Mouse (Mus musculus) cerebellum, adult 8-10 months (tissue): ENCODE results near the gene Cwc27.

Experiments used
- DNase-seq: peaks from one replicate; pipeline ENCODE4 v3.0.0; 2022

Gene Cwc27

DNA sequence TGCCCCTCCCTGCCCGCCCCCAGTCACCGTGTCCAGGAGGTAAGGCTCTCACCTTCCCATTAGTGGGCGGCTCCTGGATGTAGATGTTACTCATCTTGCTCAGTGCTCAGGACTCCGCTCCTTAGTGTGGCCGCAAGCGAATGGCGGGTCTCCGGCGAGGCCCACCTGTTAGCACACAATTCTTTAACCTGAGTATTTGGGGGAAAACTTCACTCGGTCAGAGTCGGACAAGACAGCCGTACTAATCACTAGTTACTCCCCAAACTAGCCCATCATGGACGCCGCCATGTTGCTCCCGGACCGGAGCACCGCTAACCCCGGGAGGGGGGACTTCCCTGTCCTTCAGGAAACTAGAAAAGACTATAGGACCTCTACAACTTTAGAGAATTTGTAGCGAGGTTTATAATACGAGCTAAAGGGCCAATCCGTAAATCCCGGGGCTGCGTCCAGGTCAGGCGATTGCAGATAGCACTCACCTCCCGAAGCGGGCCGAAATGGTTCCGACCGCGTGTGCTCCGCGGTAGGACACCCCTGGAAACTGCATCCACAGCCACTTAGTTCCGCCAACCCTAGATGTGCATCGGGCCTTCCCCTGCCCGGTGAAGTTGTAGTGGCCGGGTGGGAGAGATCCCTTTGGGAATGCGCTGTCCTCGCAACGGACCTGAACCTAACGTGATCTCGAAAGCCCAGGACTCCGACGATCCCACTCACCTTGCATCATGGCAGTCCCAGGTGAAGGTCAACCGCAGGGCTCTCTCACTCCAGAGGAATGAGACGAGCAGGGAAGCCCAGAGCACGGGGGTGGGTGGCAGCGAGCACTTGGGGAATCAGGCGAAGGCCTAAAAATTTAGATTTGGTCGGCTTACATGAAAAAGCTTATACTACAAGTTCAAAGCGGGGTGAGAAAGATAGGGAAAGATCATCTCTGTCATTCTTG is at the start of gene Cwc27:
Cwc27 (minus strand) TSS at position 508 of the 937 bp plus-strand sequence.
- DNase-seq: peak; percentile 83

DNA sequence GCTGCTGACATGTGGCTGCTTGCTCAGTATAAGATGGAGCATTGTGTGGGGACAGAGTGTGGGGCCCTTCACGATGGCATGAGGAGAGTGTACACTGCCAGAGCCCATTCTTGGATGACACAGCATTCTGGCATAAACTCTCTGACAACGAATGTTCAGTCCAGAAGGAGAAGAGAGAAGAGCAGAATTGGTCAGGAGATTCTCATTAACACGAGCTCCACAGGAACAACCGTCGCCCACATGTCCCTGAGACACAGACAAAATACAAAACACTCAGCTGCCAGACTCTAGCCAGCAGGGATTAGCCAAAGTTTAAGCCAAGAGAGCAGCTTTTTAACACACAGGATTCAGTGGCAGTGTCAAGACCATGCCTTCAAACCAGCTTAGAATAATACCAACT is 49.8 kb upstream of the Cwc27 start:
- DNase-seq: no peak

DNA sequence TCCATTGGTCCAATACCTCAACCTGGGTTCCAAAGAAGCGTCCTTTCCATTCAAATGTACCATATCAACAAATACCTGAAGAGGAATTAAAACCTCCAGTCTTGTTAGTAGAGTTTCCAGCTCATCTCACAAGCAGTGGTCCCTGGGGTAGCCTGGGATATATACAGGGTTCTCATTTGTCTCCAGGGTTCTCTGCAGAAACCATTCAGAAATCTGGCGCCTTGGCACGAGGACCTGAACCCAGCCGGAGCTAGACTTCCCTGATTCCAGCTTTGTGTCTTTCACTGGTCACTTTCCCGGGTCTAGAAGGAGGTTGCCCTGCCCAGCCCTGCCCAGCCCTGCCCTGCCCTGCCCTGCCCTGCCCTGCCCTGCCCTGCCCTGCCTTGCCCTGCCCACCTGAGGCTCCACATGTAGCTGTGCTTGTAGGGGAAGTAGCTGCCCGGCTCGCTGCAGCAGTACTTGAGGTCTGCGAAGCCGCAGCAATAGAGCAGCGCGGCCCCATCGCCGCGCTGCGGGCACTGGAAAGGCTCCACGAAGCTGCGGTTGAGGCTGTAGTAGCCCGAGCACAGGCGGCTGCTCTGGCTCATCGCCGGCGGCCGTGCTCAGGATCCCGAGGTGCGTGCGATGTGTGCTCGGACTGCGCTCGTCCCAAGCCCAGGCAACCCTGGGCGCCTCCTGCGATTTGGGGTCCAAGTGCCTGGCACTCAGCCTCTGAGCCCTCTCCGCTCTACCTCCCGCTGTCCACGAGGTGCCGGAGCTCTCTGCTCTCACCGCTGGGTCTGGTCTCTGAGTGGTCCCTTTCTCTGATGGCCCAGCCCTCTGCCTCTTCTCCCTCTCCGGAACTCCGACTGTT is 46.4 kb upstream of the Cwc27 start, which contains the start of gene Shisal2b:
Shisal2b (minus strand) TSS at position 767 of the 853 bp plus-strand sequence.
- DNase-seq: peak; percentile 16

DNA sequence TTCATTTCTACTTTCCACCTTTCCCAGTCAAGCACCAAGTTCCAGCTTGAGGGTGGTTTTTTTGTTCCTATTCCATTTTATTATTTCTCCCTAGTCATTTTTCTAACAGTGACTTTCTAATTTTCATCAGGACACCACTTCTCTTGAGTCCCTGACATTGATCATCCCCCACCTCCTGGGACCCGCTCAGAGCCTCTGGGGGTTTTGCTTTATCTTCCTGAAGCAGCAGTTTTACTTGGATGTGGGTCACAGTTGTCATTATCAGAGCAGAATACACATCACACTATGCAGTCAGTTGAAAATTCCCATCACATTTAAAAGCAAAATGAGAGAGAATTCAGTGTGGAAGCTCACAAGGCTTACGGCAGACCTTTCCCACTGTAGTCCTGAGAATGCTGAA is 36.7 kb upstream of the Cwc27 start:
- DNase-seq: no peak

DNA sequence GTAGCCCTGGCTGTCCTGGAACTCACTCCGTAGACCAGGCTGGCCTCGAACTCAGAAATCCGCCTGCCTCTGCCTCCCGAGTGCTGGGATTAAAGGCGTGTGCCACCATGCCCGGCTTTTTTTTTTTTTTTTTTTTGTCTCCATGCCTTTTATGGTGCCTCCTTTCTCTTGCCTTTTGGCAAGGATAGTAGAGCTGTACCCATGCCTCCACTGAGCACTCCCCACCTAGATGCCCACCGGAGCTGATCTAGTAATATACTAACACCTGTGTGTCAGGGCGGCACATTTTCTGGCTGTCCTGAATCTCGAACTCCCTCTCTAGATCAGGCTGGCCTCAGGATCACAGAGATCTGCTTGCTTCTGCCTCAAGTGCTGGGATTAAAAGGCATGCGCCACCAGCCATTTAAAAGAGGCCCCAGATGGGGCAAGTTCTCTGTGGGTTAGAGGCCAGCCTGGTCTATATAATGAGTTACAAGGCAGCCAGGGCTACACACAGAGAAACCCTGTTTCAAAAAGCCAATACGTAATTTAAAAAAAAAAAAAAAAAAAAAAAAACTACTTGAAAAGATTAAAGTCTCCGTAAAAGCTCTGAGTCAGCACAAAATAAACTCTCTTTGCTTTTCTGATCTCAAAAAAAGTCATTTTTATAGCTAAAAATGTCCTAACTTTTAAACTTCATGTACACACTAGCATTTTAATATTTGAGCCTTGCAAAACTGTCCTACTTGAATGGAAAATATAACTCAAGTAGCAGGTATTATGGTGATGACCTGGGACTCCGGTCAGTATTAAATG is 26.6 kb upstream of the Cwc27 start:
- no peak for DNase-seq

DNA sequence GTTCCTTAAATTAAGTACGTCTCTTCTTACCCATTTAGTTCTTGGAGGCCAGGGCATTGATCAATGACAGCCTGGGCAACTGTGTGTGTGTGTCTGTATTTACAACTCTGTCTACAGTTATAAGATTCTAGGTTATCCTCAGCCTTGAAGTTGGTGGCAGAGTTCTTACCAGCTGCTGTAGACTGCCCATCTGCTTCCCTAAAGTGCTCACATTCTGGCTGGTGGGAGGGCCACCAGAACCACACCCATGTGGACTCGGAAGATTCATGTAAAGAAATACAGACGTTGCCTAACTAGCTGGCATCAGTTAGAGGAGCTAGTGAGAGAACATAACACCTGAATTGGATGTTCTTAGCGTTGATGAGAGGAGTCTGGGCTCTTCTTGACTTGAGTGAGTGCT is 25.0 kb upstream of the Cwc27 start:
- no peak for DNase-seq

DNA sequence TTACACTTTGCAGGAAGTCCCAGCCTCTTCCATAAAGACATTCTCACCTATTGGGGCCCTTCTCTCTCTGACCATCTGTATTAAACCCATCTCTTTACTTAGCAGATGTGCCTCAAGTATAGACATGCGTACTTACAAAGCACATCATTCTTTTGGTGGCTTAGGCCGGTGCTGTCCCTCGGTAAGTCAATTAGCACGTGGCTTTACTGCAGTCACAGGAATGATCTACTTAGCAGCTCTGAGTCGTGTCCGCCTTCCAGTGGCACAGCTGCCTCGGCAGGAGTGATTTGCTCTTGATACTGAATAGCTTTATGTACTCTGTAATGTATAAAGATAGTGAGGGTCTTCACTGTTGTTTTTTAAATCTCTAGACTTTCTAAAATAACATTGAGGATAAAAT is 20.7 kb upstream of the Cwc27 start:
- DNase-seq: no peak

DNA sequence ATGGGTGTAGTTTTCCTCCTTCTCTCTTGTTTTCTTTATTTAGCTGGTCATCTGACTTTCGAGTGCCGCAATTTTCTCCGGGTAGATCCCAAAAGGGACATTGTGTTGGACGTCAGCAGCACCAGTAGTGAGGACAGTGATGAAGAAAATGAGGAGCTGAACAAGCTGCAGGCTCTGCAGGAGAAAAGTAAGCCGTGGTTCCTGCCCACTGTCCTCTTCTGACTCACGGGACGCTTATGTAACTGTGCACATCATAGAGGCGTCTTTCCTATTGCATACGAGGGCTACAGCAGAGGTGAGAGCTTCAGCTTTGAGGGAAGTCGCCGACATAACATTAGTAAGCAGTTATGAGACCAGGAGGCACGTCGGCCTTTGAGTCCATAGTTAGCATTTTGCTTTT is 15.9 kb upstream of the Cwc27 start:
- no peak for DNase-seq

DNA sequence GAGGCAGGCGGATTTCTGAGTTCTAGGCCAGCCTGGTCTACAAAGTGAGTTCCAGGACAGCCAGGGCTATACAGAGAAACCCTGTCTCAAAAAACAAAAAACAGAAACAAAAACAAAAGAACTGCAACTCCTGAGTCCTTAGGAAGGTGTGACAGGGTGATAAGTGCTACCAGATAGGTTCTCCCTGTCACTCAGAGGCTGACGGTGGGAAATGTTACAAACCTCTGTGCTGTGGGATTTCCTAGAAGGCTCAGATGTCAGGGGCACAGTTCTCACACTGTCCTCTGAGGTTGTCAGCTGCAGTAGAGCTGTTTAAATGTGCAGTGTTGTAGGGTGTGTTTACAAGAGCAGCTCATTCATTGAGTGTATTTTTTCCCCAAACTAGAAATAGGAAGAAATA is 8.5 kb upstream of the Cwc27 start:
- no peak for DNase-seq

DNA sequence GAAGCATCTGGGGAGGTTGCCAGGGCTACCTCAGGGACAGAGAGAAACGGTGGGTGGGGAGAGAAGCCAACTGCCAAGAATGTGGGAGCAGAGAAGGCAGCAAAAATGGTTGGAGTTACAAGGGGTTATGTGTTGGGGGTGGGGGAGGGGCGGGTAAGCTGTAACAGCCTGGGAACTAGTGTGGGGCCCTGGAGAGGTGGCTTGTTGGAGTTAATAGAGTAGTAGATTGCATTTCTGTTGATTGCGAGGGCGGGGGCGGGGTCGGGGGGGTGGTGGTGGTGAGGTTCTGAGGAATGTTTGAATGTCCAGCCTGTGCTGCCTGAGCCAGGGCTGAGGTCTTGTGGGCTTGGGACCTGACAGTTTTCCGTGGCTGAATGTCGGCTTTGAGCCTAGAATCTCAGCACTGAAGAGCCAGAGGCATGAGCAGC is 5.5 kb upstream of the Cwc27 start:
- no peak for DNase-seq

DNA sequence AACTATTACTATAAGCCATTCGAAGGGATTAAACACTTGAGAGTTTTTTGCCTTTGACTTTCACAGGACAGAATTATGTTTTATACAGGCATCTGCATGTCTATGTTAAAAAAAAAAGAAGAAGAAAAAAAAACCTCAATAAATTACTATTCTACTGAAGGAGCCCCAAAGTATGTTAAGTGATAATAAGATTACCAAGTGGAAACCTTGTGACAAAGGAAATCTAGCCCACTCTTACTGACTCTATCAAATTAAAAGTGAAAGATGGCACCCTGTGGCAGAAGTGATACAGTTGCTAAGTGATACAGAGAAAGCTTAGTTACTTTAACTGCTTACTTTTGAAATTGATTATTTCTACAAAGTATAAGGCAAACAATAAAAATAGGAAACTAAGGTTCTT is 5.0 kb upstream of the Cwc27 start:
- no peak for DNase-seq

DNA sequence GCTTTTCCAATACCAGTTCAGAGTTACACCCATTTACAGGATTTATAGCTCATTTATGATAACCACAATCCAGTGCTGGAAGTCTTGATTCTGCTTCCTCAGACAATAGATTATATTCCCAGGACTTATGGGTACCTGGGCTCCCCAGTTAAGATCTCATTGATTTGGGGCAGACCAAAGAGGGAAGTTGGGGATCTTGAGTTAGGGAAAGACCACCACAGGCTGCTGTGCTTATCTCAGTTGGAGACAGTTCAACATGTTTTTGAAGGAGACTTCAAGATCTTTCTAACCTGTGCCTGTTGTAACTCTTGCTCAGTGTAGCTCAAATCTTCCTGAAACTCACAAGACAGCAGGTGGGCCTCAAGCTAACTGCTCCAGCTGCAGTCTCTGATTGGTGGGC is 4.2 kb upstream of the Cwc27 start:
- DNase-seq: no peak

DNA sequence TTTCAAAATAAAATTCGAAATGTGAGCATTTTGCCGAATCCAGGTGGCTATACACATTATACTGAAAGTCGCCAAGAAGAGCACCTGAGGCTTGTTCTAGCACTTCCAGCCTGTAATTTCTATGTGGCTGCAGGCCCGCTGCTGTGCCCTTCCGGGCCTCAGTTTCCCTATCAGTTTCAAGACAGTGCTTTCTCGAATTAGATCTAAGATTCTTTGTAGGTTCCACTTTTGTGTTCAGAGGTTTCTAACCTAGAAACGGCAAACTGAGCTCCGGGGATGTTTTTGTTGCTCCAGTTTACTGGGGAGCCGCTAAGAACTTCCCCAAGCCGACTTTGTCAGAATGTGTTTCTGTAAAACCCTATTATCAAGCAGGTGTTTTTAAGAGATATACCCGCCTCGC is 754 bp upstream of the Cwc27 start:
- DNase-seq: no peak

DNA sequence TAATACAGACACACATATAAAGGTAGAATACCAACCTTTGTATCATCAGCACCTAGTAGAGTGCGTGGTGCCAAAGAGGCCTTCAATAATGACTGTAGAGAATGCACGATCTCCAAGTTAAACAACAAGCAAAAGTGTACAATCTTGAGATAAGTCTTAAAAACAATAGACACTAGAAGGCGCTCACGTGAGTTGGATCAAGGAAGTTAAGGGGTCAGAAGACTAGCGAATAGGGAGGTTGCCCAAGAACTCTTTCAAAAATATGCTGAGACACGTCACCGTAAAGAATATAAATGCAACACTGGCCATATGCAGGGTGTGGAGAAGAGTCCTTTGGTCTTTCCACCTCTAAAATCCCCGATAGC is 690 bp downstream of the Cwc27 start:
- peak; percentile 13 for DNase-seq

DNA sequence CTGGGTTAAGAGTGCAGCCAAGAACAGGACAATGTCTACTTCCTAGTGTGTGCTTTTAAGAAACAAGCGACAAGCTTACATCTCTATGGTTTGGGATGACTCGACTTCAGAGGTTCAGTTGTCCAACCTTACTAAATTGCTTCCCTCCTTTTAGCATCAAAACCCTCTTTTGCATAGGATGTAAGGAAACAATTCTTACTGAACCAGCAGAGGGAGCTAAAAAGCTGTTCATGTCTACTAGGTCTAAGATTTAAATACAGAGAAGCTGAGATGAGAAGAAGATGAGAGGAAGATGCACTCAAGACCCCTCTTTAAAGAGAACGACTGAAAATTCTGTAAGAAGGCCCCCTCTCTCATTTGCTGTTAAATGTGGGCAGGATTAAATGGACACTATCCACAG is 11.3 kb downstream of the Cwc27 start:
- DNase-seq: no peak

DNA sequence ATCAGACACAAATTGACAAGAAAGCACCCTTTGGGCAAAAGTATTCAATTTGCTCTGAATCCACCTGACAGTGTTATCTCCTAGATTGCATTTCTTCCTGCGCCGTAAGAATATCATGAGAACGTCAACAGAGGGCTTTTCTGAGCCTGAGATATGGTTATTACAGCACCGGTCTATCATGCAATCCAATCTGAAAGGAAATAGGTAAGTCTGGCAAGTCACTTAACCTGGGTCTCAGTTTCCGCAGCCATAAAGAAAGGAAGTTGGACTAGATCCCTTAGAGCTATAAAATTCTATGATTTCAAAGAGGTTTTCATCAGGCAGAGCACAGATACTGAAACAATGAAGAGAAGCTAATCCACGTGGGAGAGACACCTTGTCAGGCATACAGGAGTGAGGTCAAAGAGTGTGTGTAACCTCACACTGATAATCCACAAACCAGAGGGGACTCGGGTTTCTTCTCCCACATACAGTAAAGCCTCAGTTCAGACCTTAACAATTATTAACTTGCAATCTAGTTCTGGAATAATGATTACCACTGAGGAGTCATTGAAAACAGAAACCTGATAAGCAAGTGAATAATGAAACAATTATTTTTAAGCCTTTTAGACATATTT is 17.3 kb downstream of the Cwc27 start:
- no peak for DNase-seq

DNA sequence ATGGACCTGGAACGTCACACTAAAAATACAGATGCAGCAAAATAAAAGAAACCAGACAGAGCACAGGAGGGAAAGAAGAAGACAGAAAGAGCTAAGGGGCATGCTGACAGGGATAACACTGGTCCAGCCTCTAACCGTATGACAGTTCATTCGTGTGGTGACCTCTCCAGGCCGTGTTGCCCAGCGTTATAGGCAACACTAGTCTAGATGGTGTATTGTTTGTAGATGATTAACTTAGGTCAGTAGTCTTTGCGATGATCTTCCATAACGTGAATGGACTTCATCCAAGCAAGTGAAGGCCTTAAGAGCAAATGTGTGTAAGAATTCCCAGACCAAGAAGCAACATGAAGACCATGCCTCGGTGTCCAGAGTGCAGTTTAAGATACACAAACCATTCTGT is 17.9 kb downstream of the Cwc27 start:
- no peak for DNase-seq

DNA sequence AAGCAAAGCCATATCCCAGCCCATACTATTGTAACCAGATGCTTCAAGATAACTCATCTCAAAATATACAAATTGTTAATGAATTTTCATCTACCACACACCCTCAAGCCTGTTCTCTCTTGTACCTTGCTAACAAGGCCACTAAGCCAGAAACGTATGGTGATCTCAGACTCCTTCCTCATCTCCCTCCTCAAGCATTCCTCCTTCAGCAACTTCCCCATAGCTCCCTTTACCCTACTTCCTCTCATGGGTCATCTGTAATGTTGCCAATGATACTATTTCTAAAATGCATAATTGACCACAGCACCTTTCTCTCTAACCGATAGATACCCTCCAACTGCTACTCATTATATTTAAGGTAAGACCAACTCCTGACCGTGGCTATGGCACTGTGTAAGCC is 22.5 kb downstream of the Cwc27 start:
- DNase-seq: no peak

DNA sequence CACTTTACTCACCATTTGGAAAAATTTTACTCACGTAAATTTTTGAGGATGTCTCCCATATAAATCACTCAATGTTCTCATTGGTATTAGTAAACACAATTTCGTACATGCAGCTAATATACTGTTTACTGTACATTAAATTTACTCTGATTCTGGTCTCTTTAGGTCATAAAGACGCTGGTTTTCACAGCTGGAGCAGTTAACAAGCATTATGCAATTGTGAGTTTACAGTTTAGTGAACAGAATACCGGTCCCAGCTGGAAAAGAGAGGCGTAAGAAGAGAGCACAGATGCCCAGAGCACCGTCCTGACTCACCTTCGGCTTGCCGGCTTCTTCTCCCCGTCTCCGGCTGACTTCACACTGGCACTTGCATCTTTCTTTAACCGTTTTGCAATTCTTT is 24.8 kb downstream of the Cwc27 start, which contains the start of gene Srek1ip1:
Srek1ip1 (plus strand) TSS at position 301 of the 400 bp plus-strand sequence.
- no peak for DNase-seq

DNA sequence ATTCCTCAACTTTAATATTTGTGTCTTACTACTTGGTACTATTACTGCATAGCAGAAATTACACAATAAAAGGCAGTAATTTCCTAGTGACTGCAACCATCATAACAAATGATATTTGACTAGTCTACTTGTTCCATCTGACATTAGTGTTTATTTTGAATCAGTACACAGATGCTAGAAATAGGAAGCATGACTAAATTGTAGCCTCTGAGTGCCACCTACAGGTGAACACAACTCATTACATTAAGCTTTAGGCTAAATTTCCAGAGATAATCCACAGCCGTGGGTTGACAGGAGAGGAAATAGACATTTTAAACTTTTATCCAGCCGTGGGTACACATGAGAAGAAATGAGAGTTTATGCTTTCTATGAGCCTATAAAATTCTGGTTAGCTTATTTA is 27.3 kb downstream of the Cwc27 start:
- peak; percentile 53 for DNase-seq

DNA sequence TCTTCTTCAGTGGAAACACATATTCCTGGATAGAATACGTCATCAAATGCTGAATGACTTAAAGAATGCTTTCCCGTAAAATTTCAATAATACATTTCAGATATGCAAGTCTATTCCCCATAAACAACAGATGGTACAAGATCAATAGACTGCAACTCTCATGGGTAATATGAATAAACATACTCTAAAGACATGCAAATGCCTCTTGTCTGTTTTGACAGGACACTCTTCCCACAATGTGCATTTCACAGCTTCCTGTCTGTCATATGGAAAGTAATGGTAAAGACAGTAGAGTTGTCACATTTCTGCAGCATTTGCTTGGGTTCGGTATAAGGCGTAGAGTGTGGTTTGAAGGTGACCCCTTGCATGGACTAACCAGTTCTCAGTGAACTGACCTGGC is 29.7 kb downstream of the Cwc27 start:
- no peak for DNase-seq

DNA sequence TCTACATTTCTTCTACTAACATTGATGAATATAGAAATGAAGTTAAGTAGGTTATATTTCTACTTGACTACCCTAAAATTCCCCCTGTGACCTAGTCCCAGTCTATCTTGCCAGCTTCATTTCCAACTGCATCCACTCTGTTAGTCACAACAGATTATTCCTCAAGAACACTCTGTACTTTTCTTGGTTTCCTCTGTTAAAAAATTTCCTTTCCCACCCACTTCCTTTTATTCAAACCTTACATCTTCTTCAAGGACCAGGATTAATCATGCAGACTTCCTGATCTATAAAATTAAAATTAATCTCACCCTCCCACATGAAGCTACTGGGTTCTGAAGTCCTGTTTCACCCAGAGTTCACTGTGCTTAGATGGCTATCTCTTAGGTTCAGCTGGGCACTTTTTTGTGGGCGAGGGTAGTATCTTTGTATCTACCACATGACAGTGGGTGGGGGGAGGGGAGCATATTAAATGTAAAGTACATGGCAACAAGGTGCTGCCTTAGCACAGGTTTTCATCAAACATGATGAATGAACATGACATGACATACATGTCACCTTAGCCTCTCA is 37.8 kb downstream of the Cwc27 start:
- no peak for DNase-seq
